Mouse (Mus musculus): ENCODE measurements around the gene Zfp641. TPM values are rescaled to one million over a fixed set of nuclear protein-coding genes. Genes with fewer than 3 reads are reported as not detected.

The Zfp641 gene
- 1 to 10 TPM; 3.2 to 3.8 TPM for total RNA-seq (2021)
- 2.3 and 2.5 TPM in 2 replicates for polyA plus RNA-seq (2012; rRNA removed)
- long read RNA-seq, full-length matches to known transcripts, result 4 of 6 reads
- long read RNA-seq, partial matches to known transcripts, result 1 of 6 reads
- long read RNA-seq, other reads (novel, unspliced or antisense), result 1 of 6 reads

DNA sequence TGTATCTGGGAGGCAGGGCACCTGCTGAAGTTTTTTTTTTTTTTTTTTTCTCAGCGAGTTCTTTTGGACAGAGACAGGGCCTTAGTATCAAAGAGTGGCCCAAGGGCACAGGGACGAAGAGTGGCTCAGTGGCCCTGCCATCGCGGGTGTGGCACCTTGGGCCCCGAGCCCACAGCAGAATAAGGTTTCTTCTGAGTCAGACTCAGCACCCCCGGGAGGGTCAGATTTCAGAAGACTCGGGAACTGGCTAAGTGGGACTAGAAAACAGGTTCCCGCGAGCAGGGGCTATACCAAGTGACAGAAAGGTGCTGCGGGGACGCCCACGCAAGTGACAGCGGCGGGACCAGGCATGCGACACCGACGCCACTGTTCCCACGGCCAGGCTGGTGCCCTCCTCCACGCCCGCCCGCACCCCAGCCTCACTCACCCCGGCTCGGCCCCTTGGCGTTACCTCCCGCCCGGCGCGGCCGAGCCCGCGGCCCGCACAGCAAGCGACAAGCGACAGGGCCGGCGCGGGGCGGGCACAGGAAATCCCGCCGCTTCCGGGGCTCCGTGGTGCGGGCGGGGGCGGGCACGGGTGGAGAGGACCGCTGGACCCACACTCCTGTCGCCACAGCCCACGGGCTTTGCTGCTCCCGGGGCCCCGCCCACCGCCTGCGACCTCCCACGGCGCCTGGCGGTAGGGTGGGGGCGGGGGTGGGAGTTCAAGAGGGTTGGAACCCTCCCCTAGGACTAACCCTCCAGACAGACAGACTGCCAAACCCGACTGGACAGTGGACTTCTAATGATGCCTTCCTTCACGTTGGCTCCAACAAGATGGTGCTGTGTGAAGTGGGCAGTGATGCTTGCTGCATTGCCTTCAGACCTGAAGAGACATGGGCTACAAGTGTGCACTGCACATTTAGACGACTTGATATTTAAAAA, at the start of gene Zfp641:
TSS of gene Zfp641 (minus strand) at position 534 of the 924 bp plus-strand sequence.
- DNase-seq, result peak; percentile 81

DNA sequence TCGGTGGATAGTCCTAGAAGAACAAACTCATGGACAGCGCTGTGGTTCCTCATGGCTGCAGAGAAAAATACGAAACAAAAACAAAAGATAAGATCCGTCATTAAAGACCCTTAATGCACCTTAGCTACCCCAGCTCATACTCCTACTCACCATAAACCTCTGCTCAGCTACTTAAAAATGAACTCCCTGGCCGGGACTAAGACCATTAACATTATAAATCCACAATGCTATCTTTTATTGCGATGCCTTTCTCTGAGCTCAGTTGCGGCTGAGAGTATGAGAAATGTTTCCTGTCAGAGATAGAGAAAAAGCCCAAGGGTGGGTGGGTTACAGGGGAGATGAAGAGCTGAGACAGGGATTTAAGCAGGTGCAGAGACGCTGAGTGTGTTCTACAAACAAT, 44.9 kb upstream of the Zfp641 start, which contains the start of gene Olfr284:
TSS of gene Olfr284 (minus strand) at position 101 of the 400 bp plus-strand sequence.
- DNase-seq, result no peak

DNA sequence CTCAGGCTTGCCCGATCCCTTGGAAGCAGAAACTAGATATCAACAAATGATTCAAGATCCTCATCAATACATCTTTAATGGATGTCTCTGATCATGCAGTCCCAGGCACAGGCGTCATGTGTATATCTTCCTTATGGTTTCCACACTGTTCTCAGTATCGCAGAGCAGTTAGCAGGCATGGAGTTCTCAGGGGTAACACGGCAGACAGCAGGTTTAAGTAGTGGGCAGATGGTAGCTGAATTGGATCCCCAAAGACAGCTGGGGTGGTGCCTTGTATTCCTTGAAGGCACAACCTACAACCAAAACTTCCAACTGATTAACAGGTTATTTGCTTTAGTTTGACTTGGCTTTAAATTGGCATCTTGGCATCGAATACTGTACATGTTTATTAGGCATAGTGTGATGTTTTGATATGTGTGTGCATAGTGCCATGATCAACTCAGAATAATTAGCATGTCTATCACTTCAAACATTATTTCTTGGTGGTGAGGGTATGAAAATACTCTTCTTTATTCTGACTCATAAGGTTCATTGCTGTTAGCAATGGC, 21.3 kb upstream of the Zfp641 start, which contains the start of gene Olfr285:
TSS of gene Olfr285 (minus strand) at position 177 of the 548 bp plus-strand sequence.
- DNase-seq, result no peak

DNA sequence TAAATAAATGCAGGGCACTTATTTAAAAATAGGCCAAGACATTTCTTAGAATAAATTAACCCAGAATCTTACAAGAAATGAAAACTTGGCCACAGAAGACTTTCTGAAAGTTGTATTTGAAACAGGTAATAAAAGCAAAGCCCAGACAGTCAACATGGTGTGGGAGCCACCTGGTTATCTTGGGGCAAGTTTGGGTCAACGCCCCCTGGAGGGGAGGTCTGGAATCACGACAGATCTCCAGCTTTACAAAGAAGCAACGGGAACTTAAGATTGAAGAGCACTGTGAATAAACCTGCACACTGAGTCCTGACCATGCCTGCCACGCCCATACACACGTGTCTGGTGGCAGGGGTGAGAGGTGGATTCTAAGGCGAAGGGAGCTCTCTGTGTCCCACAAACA, 19.7 kb upstream of the Zfp641 start:
- DNase-seq, result no peak

- no peak for DNase-seq
Observed at GRCm38 (mm10) chr15:98293651-98294050, 2.3 kb downstream of the Zfp641 start.

- DNase-seq, result no peak
Observed at GRCm38 (mm10) chr15:98288566-98288965, 7.4 kb downstream of the Zfp641 start.

- no peak for DNase-seq
Observed at GRCm38 (mm10) chr15:98286418-98286817, 9.5 kb downstream of the Zfp641 start.

GRCm38 (mm10) chr15:98257776-98258175, 38.2 kb downstream of the Zfp641 start:
- DNase-seq, result no peak

GRCm38 (mm10) chr15:98257193-98257592, 38.8 kb downstream of the Zfp641 start, which contains the start of gene H1fnt:
Gene H1fnt (minus strand): TSS chr15:98257293.
- no peak for DNase-seq

DNA sequence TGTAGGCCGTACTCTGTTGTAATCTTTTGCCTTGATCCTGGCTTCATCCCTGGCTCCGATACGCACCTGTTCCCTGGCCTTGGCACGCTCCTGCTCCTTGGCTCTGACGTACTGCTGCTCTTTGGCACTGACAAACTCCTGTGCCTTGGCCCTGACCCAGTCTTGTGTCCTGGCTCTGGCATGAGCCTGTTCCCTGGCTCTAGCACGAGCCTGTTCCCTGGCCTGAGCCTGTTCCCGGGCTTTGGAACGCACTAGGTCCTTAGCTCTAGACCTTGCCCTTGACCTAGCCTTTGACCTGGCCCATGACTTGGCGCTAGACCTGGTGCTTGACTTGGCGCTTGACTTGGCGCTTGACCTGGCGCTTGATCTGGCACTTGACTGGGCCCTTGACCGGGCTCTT, 39.7 kb downstream of the Zfp641 start:
- peak; percentile 31 for DNase-seq

Other genes with a start within 250 kb of the Zfp641 start
- gene Pfkm, start 203.6 kb downstream of the Zfp641 start, total RNA-seq (2021), result 10 to 100 TPM; 46.1 to 73.6 TPM
- 30.0 and 33.5 TPM in 2 replicates for gene Pfkm, start 203.6 kb downstream of the Zfp641 start, polyA plus RNA-seq (2012; rRNA removed)
- gene Senp1, start 202.4 kb downstream of the Zfp641 start, total RNA-seq (2021), result 10 to 100 TPM; 15.7 to 16.5 TPM
- gene Senp1, start 202.4 kb downstream of the Zfp641 start, polyA plus RNA-seq (2012; rRNA removed), result 4.1 and 5.1 TPM in 2 replicates
- 10 to 100 TPM; 37.3 to 43.0 TPM for gene Asb8, start 130.5 kb downstream of the Zfp641 start, total RNA-seq (2021)
- 25.3 and 28.5 TPM in 2 replicates for gene Asb8, start 130.5 kb downstream of the Zfp641 start, polyA plus RNA-seq (2012; rRNA removed)
- gene Ccdc184, start 129.0 kb downstream of the Zfp641 start, total RNA-seq (2021), result under 1 TPM; 0.75 to 0.90 TPM
- 1.0 and 1.5 TPM in 2 replicates for gene Ccdc184, start 129.0 kb downstream of the Zfp641 start, polyA plus RNA-seq (2012; rRNA removed)
- not detected for gene Olfr288, start 100.6 kb downstream of the Zfp641 start, total RNA-seq (2021)
- not detected in 2 replicates for gene Olfr288, start 100.6 kb downstream of the Zfp641 start, polyA plus RNA-seq (2012; rRNA removed)
- not detected for gene Gm44579, start 75.2 kb downstream of the Zfp641 start, total RNA-seq (2021)
- gene Gm44579, start 75.2 kb downstream of the Zfp641 start, polyA plus RNA-seq (2012; rRNA removed), result not detected in 2 replicates
- not detected for gene Olfr287, start 75.1 kb downstream of the Zfp641 start, total RNA-seq (2021)
- gene Olfr287, start 75.1 kb downstream of the Zfp641 start, polyA plus RNA-seq (2012; rRNA removed), result not detected in 2 replicates
- gene Olfr286, start 61.7 kb downstream of the Zfp641 start, total RNA-seq (2021), result not detected
- not detected in 2 replicates for gene Olfr286, start 61.7 kb downstream of the Zfp641 start, polyA plus RNA-seq (2012; rRNA removed)
- not detected for gene H1fnt, start 38.9 kb downstream of the Zfp641 start, total RNA-seq (2021)
- gene H1fnt, start 38.9 kb downstream of the Zfp641 start, polyA plus RNA-seq (2012; rRNA removed), result not detected in 2 replicates
- gene Olfr285, start 21.2 kb upstream of the Zfp641 start, total RNA-seq (2021), result not detected
- gene Olfr285, start 21.2 kb upstream of the Zfp641 start, polyA plus RNA-seq (2012; rRNA removed), result not detected in 2 replicates
- not detected for gene Olfr284, start 44.8 kb upstream of the Zfp641 start, total RNA-seq (2021)
- gene Olfr284, start 44.8 kb upstream of the Zfp641 start, polyA plus RNA-seq (2012; rRNA removed), result not detected in 2 replicates
- gene Olfr283, start 84.8 kb upstream of the Zfp641 start, total RNA-seq (2021), result not detected
- not detected in 2 replicates for gene Olfr283, start 84.8 kb upstream of the Zfp641 start, polyA plus RNA-seq (2012; rRNA removed)
- gene Olfr282, start 135.1 kb upstream of the Zfp641 start, total RNA-seq (2021), result not detected
- not detected in 2 replicates for gene Olfr282, start 135.1 kb upstream of the Zfp641 start, polyA plus RNA-seq (2012; rRNA removed)
- not detected for gene Olfr281, start 156.4 kb upstream of the Zfp641 start, total RNA-seq (2021)
- gene Olfr281, start 156.4 kb upstream of the Zfp641 start, polyA plus RNA-seq (2012; rRNA removed), result not detected in 2 replicates
- not detected for gene OR5BS1P, start 173.7 kb upstream of the Zfp641 start, total RNA-seq (2021)
- gene OR5BS1P, start 173.7 kb upstream of the Zfp641 start, polyA plus RNA-seq (2012; rRNA removed), result not detected in 2 replicates
- not detected for gene Lalba, start 186.6 kb upstream of the Zfp641 start, total RNA-seq (2021)
- gene Lalba, start 186.6 kb upstream of the Zfp641 start, polyA plus RNA-seq (2012; rRNA removed), result not detected in 2 replicates
- gene Olfr279, start 196.2 kb upstream of the Zfp641 start, total RNA-seq (2021), result not detected
- not detected in 2 replicates for gene Olfr279, start 196.2 kb upstream of the Zfp641 start, polyA plus RNA-seq (2012; rRNA removed)
- gene Kansl2, start 238.1 kb upstream of the Zfp641 start, total RNA-seq (2021), result 10 to 100 TPM; 70.7 to 99.0 TPM
- gene Kansl2, start 238.1 kb upstream of the Zfp641 start, polyA plus RNA-seq (2012; rRNA removed), result 44.6 and 49.5 TPM in 2 replicates

Data from adrenal gland, adult 2 months (tissue).